In the genomic region with DNA sequence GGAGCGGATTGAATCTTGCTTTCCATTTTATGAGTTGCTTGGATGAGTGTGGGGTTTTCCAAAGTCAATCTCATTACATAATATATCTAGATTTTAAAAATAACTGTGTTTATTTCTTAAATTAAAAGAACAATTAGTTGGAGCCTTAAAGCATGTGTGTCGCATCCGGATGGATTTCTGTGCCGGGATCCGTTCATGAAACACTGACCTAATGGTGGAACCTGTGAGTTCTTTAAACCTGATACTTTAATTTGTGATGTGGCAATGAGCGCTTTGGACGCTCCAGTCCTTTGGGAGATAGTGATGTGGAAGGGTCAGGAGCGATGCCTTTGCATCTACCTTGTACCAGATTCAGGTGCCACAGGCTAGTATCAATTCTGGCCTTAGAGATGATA, we compare ENCODE assay signal across 8 mouse cellular contexts. TPM values are rescaled to one million over a fixed set of nuclear protein-coding genes. Genes with fewer than 3 reads are reported as not detected.
DNase-seq lines count a peak whose midpoint lies in the region; ATAC-seq and TF ChIP-seq lines count a peak whose summit lies in the region.

No protein-coding gene starts in this region.

- H3K4me1 ChIP-seq in bone marrow, adult 2 months (ENCODE audit: control insufficient read depth, insufficient read depth, low read length): peaks cover 2% of the 10 kb centered on the region; the same call in 1 of the 2 replicates
- peaks cover 16% of the 10 kb centered on the region for H3K4me1 ChIP-seq in hindbrain, embryonic 12.5 days
- H3K4me1 ChIP-seq in midbrain, embryonic 13.5 days (replicated peaks): peaks cover 37% of the 10 kb centered on the region

- H3K36me3 ChIP-seq in hindbrain, embryonic 12.5 days: peaks cover 7% of the 10 kb centered on the region
- H3K36me3 ChIP-seq in midbrain, embryonic 13.5 days: peaks cover 8% of the 10 kb centered on the region

- no peaks in the 10 kb centered on the region for H3K27me3 ChIP-seq in hindbrain, embryonic 12.5 days
- H3K27me3 ChIP-seq in midbrain, embryonic 13.5 days: no peaks in the 10 kb centered on the region

- peak overlapping the region; percentile 93 for H3K27ac ChIP-seq in bone marrow, adult 2 months (ENCODE audit: control insufficient read depth, insufficient read depth, low read depth, low read length, poor library complexity)
- peak overlapping the region; percentile 91 for H3K27ac ChIP-seq in hindbrain, embryonic 12.5 days
- H3K27ac ChIP-seq in midbrain, embryonic 13.5 days: peak overlapping the region; percentile 97

- TF ChIP-seq POLR2A in bone marrow, adult 2 months (IDR thresholded peaks at IDR 0.05; ENCODE audit: borderline replicate concordance, control insufficient read depth, low read depth, low read length): no peak

- ATAC-seq in hindbrain, embryonic 12.5 days (ENCODE audit: low FRiP score): no peak
- no peak for ATAC-seq in midbrain, embryonic 13.5 days

- TF ChIP-seq CTCF in bone marrow, adult 2 months (IDR thresholded peaks at IDR 0.05; ENCODE audit: control insufficient read depth, insufficient read depth, low read length): no peak

- no peaks in the 10 kb centered on the region for H3K9me3 ChIP-seq in hindbrain, embryonic 12.5 days (replicated peaks)
- no peaks in the 10 kb centered on the region for H3K9me3 ChIP-seq in midbrain, embryonic 13.5 days

- 40% methylated on average over 8 of the region's 8 CpGs for WGBS in bone marrow, adult 2 months
- WGBS in hindbrain, embryonic 12.5 days: 15% methylated on average over 8 of the region's 8 CpGs
- 10% methylated on average over 8 of the region's 8 CpGs for WGBS in midbrain, embryonic 13.5 days

- H3K9ac ChIP-seq in hindbrain, embryonic 12.5 days: peak overlapping the region; percentile 84
- H3K9ac ChIP-seq in midbrain, embryonic 13.5 days (replicated peaks): peak overlapping the region; percentile 96

- peak; percentile 22 for DNase-seq in kidney, adult 9 months
- no peak for DNase-seq in kidney, postnatal 36 days
- DNase-seq in layer of hippocampus, adult 8-10 months (ENCODE audit: low spot score in 2 of 2): no peak
- no peak for DNase-seq in layer of hippocampus, adult 18-20 months (ENCODE audit: low spot score in 2 of 2)
- no peak for DNase-seq in urinary bladder, postnatal 36 days (ENCODE audit: low spot score in 2 of 2)

- H3K4me3 ChIP-seq in bone marrow, adult 2 months (replicated peaks; ENCODE audit: control insufficient read depth, low read depth, low read length): peak overlapping the region; percentile 74
- peak overlapping the region; percentile 79 for H3K4me3 ChIP-seq in hindbrain, embryonic 12.5 days
- H3K4me3 ChIP-seq in midbrain, embryonic 13.5 days (replicated peaks): peak overlapping the region; percentile 98

- H3K4me2 ChIP-seq in hindbrain, embryonic 12.5 days (replicated peaks): peak overlapping the region; percentile 74
- peak overlapping the region; percentile 64 for H3K4me2 ChIP-seq in midbrain, embryonic 13.5 days (replicated peaks)

RNA-seq across cellular contexts. Expression of a gene that starts 1.4 kb away (rescaled TPM):
- polyA plus RNA-seq in bone marrow, adult 2 months (2011; ENCODE audit: insufficient read depth, insufficient read length, low replicate concordance, missing spikeins): 13.2 and 25.6 TPM in 2 replicates
- 136 and 146 TPM in 2 replicates for polyA plus RNA-seq in hindbrain, embryonic 12.5 days (2016; fragmentation: Nextera tagmentation; extraction: Ambion mirVana)
- 138 and 146 TPM in 2 replicates for polyA plus RNA-seq in midbrain, embryonic 13.5 days (2015; fragmentation: Nextera tagmentation; extraction: Ambion mirVana)
- total RNA-seq in layer of hippocampus, adult 8-10 months (2022): 100 to 1,000 TPM in 3 of 4 experiments, 10 to 100 TPM in 1; 88.8 to 120 (median 111) TPM
- 10 to 100 TPM; 91.0 to 94.3 TPM for total RNA-seq in layer of hippocampus, adult 18-20 months (2021)
